Mouse (Mus musculus) heart, adult 2 months (tissue): ENCODE measurements around the gene Alkal2.

Source experiments
- CTCF ChIP-seq: fragments of 200-600 bp; IDR thresholded peaks from 2 replicates; pipeline ENCODE4 v1.8.1; 2022; ENCODE audit warnings: antibody characterized with exemption, mild to moderate bottlenecking, moderate library complexity
- EP300 ChIP-seq: fragments of 200-500 bp; IDR thresholded peaks from 2 replicates; pipeline ENCODE4 v1.6.1; 2011; ENCODE audit warnings: low read depth, low read length, control low read depth; ENCODE audit not compliant: insufficient read depth

GRCm38 (mm10) chr12:30848521-30848920, 35.6 kb upstream of the Alkal2 start:
- no peak for TF ChIP-seq CTCF
- no peak for TF ChIP-seq EP300
